In genomic region chr10:19277103-19277827, GRCm38 (mm10) we compare ENCODE assay signal across 9 mouse cellular contexts.
DNase-seq lines count a peak whose midpoint lies in the region; ATAC-seq and TF ChIP-seq lines count a peak whose summit lies in the region.
"Had no signal": no experiment of that assay in that cellular context is flagged by ENCODE, and none has a peak within 500 bp of the region (broad histone marks: within the 10 kb centered on the region; RNA-seq: fewer than 3 reads in every experiment).

No protein-coding gene starts in this region.

- DNase-seq in cerebellum, adult 2 months: peak; percentile 9 to 22
- no peak for DNase-seq in cerebellum, adult 11 months
- peak; percentile 3 for DNase-seq in embryonic facial prominence, embryonic 14.5 days (ENCODE audit: low spot score)
- peak; percentile 62 for DNase-seq in layer of hippocampus, adult 11-12 months (ENCODE audit: low spot score)
- DNase-seq in neural tube, embryonic 11.5 days (ENCODE audit: low spot score): peak; percentile 45
- no peak for DNase-seq in adrenal gland, adult 18-20 months (ENCODE audit: low spot score in 2 of 2)
- no peak for DNase-seq in urinary bladder, adult 2 months (ENCODE audit: low spot score)

- H3K9me3 ChIP-seq in embryonic facial prominence, embryonic 14.5 days (ENCODE audit: control insufficient read depth, low read length): no peaks in the 10 kb centered on the region
- H3K9me3 ChIP-seq in neural tube, embryonic 11.5 days (ENCODE audit: control insufficient read depth, low read length): no peaks in the 10 kb centered on the region

- TF ChIP-seq CTCF in cerebellum, adult 2 months (IDR thresholded peaks at IDR 0.05; ENCODE audit: borderline replicate concordance, insufficient read depth, low read depth, low read length): no peak

- 16% methylated on average over 9 of the region's 9 CpGs for WGBS in cerebellum, adult 2 months
- 61% methylated on average over 9 of the region's 9 CpGs for WGBS in embryonic facial prominence, embryonic 14.5 days
- WGBS in neural tube, embryonic 11.5 days: 34% methylated on average over 9 of the region's 9 CpGs

- no peaks in the 10 kb centered on the region for H3K27me3 ChIP-seq in cerebellum, adult 2 months (ENCODE audit: control insufficient read depth, insufficient read depth, low read length)
- no peaks in the 10 kb centered on the region for H3K27me3 ChIP-seq in embryonic facial prominence, embryonic 14.5 days (replicated peaks; ENCODE audit: control insufficient read depth, insufficient read depth, low read length)
- H3K27me3 ChIP-seq in neural tube, embryonic 11.5 days (ENCODE audit: control insufficient read depth, insufficient read depth, low read length): no peaks in the 10 kb centered on the region
- H3K27me3 ChIP-seq: Patski had no signal

- TF ChIP-seq POLR2A in cerebellum, adult 2 months (IDR thresholded peaks at IDR 0.05; ENCODE audit: borderline replicate concordance, insufficient read depth, low read length): no peak

- H3K4me1 ChIP-seq in cerebellum, adult 2 months (ENCODE audit: control insufficient read depth, insufficient read depth, low read length): 0 out of 2 replicates have a peak, but pooled peaks cover 4% of the 10 kb centered on the region
- no peaks in the 10 kb centered on the region for H3K4me1 ChIP-seq in embryonic facial prominence, embryonic 14.5 days (ENCODE audit: control insufficient read depth, insufficient read depth, low read length)
- 0 out of 2 replicates have a peak, but pooled peaks cover 2% of the 10 kb centered on the region for H3K4me1 ChIP-seq in neural tube, embryonic 11.5 days (ENCODE audit: control insufficient read depth, insufficient read depth, low read length)

- no peak for ATAC-seq in embryonic facial prominence, embryonic 14.5 days (ENCODE audit: low read depth)
- ATAC-seq in neural tube, embryonic 11.5 days (ENCODE audit: insufficient read depth, low FRiP score, low TSS enrichment): peak; percentile 87
- ATAC-seq in activated CD4-positive, CD25-positive, alpha-beta regulatory T cell, adult 4 months: no peak
- ATAC-seq: Patski had no signal

- no peak overlapping the region for H3K27ac ChIP-seq in cerebellum, adult 2 months (ENCODE audit: insufficient read depth, low read length)
- no peak overlapping the region for H3K27ac ChIP-seq in embryonic facial prominence, embryonic 14.5 days (replicated peaks; ENCODE audit: low read depth, low read length)
- H3K27ac ChIP-seq in neural tube, embryonic 11.5 days (ENCODE audit: low read depth, low read length): no peak overlapping the region

- no peak overlapping the region for H3K4me2 ChIP-seq in embryonic facial prominence, embryonic 14.5 days (ENCODE audit: low read depth, low read length)
- H3K4me2 ChIP-seq in neural tube, embryonic 11.5 days (ENCODE audit: low read depth): no peak overlapping the region

- no peak overlapping the region for H3K9ac ChIP-seq in embryonic facial prominence, embryonic 14.5 days (ENCODE audit: low read depth, low read length)
- H3K9ac ChIP-seq in neural tube, embryonic 11.5 days (ENCODE audit: low read length): no peak overlapping the region

- no peaks in the 10 kb centered on the region for H3K36me3 ChIP-seq in embryonic facial prominence, embryonic 14.5 days (ENCODE audit: control insufficient read depth, insufficient read depth, low read length)
- H3K36me3 ChIP-seq in neural tube, embryonic 11.5 days (ENCODE audit: control insufficient read depth, insufficient read depth, low read length): no peaks in the 10 kb centered on the region

- H3K4me3 ChIP-seq in cerebellum, adult 2 months (replicated peaks; ENCODE audit: insufficient read depth, low read depth, low read length): no peak overlapping the region
- H3K4me3 ChIP-seq in embryonic facial prominence, embryonic 14.5 days (ENCODE audit: low read depth, low read length): no peak overlapping the region
- no peak overlapping the region for H3K4me3 ChIP-seq in neural tube, embryonic 11.5 days (ENCODE audit: low read depth, low read length)

Comparison
In these comparisons a context has a peak if more than half of its experiments do, and no peak if none do; other contexts are left out.
1. DNase-seq: peak in cerebellum, adult 2 months (2 of 2), embryonic facial prominence, embryonic 14.5 days (single experiment), layer of hippocampus, adult 11-12 months (single experiment) and neural tube, embryonic 11.5 days (single experiment); none in cerebellum, adult 11 months (single experiment), adrenal gland, adult 18-20 months (0 of 2) and urinary bladder, adult 2 months (single experiment).